Mouse (Mus musculus) left cerebral cortex, postnatal 36 days (tissue): Measurements from ENCODE around the gene Qrsl1. TPM values are rescaled to one million over a fixed set of nuclear protein-coding genes. Genes with fewer than 3 reads are reported as not detected.
A peak's percentile ranks its signal among the peaks of the same experiment; 100 is the strongest.
"Not testable (repeated sequence)": the region's sequence is repeated elsewhere in the genome, so short reads cannot be mapped to it uniquely, and the experiment has no call there.

Experiments used
- DNase-seq, 2 experiments: peaks; one replicate each; pipeline ENCODE4 v3.0.0; 2021 to 2022; ENCODE audit warnings: low spot score in 2 of 2, mixed read lengths in 1 of 2
- intact Hi-C: fragments of 180-260 bp; cut with DNase I; formaldehyde crosslinking; loops from one replicate; pipeline ENCODE4 v1.15.1; 2025
- total RNA-seq, 2 experiments: library from RNA; stranded (reverse); gene quantifications; 2 replicates each; pipeline ENCODE4 v1.2.3; 2021

Qrsl1 gene
- 10 to 100 TPM; 14.6 to 15.3 TPM for total RNA-seq

DNA sequence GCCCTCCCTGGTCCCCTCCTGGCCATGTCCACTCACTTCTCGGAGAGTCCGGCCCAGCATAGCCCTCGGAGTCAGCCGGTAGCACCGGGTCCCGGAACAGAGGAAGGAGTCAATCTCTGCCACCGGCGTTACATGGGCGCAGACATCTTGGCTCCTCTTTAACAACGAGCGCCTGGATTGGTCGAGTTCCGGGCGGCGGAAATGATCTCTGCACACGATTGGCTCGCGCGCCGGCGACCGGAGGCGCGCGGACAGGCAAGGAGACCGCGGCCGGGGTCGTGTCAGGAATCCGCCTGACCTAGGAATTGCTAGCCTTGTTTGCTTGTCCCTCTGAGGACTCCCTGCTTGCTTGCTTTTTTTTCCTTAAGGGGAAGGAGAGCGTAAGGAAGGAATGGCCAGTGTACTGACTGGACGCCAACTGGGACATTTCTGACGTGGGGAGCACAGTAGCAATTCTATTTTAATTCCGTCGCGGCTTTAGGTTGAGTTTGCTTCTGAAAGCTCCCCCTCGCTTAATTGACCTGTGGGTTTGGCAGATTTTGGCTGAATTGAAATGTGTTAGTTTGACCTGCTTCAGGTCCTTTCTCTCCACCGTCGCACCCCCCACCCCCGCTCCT lies at the start of gene Qrsl1, which contains the start of gene Rtn4ip1:
Qrsl1 (minus strand) TSS at position 168 of the 617 bp plus-strand sequence.
Rtn4ip1 (plus strand) TSS at position 230 of the 617 bp plus-strand sequence.
- peak; percentile 92 to 95 for DNase-seq
- intact Hi-C loops: no loop called here

GRCm38 (mm10) chr10:43945435-43945834 lies 43.9 kb upstream of the Qrsl1 start:
- no peak for DNase-seq
- intact Hi-C loops: no loop called here

- intact Hi-C loops: no loop called here
- no peak for DNase-seq
Measured at GRCm38 (mm10) chr10:43943736-43944135, 42.2 kb upstream of the Qrsl1 start.

- intact Hi-C loops: no loop called here
- no peak for DNase-seq
Measured at GRCm38 (mm10) chr10:43939136-43939662, 37.7 kb upstream of the Qrsl1 start.

- intact Hi-C loops: no loop called here
- no peak for DNase-seq
Measured at GRCm38 (mm10) chr10:43928596-43928995, 27.1 kb upstream of the Qrsl1 start.

DNA sequence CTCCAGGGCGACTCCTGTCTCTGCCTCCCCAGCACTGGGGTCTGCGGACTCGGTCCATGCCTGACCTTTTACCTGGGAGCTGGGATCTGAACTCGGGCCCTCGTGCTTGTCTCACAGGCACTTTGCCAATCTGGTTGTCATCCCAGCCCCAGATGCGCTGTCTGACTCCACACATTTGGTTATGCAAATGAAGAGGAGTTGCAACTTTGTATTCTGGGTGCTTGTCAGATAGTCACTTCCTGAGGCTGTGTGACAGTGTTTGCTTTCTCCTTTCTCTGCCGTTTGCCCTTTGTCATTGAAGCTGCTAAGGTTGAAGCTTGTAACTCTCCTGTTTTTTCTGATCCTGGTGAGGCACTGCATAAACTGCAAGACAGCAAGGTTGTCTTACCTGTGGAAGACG lies 26.2 kb upstream of the Qrsl1 start:
- intact Hi-C loops: no loop called here

GRCm38 (mm10) chr10:43925776-43926175 lies 24.2 kb upstream of the Qrsl1 start:
- DNase-seq, intact Hi-C loops: not testable (repeated sequence)

More for the DNA sequence above, 26.2 kb upstream of the Qrsl1 start:
- DNase-seq: no peak

DNA sequence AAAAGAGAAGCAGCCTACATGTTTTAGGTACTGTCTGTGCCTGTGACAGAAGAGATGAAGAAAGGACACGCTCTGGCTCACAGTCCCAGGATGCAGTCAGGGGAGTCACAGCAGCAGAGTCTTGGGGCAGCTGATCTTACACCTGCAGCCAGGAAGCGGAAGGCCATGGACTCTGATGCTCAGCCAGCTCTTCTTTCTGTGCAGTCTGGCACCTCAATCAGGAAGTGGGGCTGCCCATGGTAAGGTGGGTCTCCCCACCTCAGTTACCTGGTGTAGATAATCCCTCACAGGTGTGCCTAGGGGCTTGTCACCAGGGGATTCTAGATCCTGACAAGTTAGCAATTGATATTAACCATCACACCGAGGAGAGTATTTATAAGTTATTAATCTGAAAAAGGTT lies 21.6 kb upstream of the Qrsl1 start:
- intact Hi-C loops: no loop called here
- no peak for DNase-seq

GRCm38 (mm10) chr10:43918696-43919608 lies 17.4 kb upstream of the Qrsl1 start:
- peak; percentile 62 to 74 for DNase-seq
- intact Hi-C loops: loop anchor here (1.0 kb wide), 1 partner anchor 344 kb away; no protein-coding TSS in a partner anchor

DNA sequence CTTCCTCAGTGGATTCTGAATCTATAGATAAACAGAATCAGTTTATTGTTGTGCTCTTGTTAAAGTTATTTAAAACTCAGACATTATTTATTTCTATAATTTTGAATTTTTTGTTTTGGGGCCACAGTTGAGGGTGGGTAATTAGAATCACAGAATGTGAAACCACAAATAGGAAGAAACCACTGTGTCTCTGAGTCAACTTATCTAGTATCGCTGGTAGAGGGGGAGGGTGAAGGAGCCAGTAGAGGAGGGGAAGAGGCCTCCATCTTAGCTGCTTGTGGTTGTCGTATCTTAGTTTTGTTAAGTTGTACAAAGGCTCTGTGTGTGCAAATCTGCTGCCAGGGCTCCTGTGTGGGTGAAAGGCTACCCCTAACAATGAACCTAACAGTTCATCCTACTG lies 15.2 kb upstream of the Qrsl1 start:
- DNase-seq: no peak
- intact Hi-C loops: no loop called here

GRCm38 (mm10) chr10:43916181-43916580 lies 14.6 kb upstream of the Qrsl1 start:
- intact Hi-C loops: no loop called here
- no peak for DNase-seq

GRCm38 (mm10) chr10:43912236-43912635 lies 10.7 kb upstream of the Qrsl1 start:
- intact Hi-C loops: no loop called here
- DNase-seq: no peak

DNA sequence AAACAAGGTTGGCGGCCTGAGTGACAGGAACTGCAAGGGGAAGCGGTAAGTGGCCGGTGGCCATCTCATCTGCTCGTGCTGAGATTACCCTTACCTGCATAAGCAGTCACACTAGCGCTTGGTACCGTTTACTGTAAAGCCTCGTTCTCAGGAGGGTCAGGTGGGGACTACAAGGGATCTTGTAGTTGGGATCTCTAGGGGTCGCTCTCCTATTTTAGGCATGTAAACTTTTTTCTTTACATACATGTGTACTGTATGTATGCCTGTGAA lies 9.3 kb upstream of the Qrsl1 start:
- intact Hi-C loops: no loop called here
- no peak for DNase-seq

DNA sequence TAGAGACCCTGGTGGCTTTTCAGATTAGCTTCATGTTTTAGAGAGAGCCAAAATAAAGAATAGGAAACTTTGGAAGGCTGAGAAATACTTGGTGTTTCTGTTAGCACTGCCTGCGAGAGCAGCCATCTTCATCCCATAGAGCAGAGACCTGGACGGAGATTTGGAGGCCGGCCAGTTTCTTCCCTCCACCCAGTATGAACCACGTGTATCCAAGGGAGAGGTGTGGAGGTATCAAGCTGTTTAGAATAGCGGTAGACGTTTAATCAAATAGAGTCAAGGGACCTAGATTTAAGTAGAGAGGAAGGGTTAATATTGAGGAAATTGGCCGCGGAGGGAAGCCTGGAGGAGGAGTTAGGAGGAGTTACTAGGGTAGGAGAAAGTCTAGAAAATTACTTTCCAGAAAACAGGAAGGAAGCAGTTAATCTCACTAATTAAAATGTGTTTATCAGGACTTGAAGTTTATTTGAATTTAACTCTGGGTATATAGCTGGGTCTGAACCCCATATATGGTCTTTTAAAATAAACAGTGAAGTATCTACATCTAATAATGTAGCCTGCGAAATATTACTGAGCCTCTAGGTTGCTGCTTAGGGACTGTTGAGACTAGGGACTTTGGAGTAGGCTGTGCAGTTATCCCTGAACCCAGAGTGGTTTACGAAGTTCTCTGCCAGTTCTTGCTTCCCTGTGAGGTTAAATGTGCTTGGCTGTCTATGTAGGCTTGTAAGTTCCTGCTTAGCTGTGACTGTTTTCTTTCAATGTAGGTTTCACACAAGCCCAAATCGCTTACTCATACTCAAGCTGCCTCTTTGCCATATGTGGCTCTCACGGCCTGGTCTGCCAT lies 8.7 kb upstream of the Qrsl1 start:
- no peak for DNase-seq
- intact Hi-C loops: no loop called here

GRCm38 (mm10) chr10:43904569-43904968 lies 3.0 kb upstream of the Qrsl1 start:
- intact Hi-C loops: no loop called here
- no peak for DNase-seq

GRCm38 (mm10) chr10:43900883-43901570 lies 518 bp downstream of the Qrsl1 start:
- no peak for DNase-seq
- intact Hi-C loops: no loop called here

- intact Hi-C loops: no loop called here
- no peak for DNase-seq
Measured at GRCm38 (mm10) chr10:43898276-43898675, 3.3 kb downstream of the Qrsl1 start.

DNA sequence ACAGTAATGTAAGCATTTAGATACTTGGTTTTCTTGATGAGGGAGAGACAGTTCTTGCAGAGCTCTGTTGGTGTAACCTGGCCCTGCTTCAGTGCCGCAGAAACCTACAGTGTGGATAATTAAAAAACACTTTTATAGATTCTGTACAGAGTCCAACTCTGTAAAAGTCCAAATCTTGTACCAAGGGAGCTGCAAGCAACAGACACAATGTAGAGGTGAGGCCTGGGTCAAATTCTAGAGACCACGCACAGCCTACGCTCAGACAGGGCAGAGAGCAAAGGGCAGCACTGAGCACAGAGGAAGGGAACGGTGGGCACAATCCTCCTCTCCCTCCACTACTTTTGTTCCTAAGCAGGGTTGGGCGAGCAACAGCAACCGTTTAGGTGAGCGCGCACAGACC lies 5.5 kb downstream of the Qrsl1 start:
- DNase-seq: no peak
- intact Hi-C loops: no loop called here

- intact Hi-C loops: no loop called here
- DNase-seq: no peak
Measured at GRCm38 (mm10) chr10:43892971-43893370, 8.6 kb downstream of the Qrsl1 start.
